Mouse (Mus musculus): ENCODE measurements around the gene Tagap. TPM values are rescaled to one million over a fixed set of nuclear protein-coding genes. Genes with fewer than 3 reads are reported as not detected.

Tagap gene
- polyA plus RNA-seq, 1 experiment from 2014 or later, result 0.92 TPM

- H3K4me1 ChIP-seq (replicated peaks; ENCODE audit: control insufficient read depth, insufficient read depth, low read length), result no peaks in the 10 kb centered on the region
- H3K27me3 ChIP-seq (ENCODE audit: control insufficient read depth, insufficient read depth, low read length), result no peaks in the 10 kb centered on the region
- no peak overlapping the region for H3K27ac ChIP-seq
- no peak overlapping the region for H3K4me2 ChIP-seq (replicated peaks)
- DNase-seq (ENCODE audit: low spot score) (no peak), ATAC-seq (ENCODE audit: low FRiP score) (no peak)
- no peak overlapping the region for H3K9ac ChIP-seq
- WGBS, result 89% methylated on average over 9 of the region's 9 CpGs
- H3K36me3 ChIP-seq (replicated peaks; ENCODE audit: control insufficient read depth, insufficient read depth), result no peaks in the 10 kb centered on the region
- no peak overlapping the region for H3K4me3 ChIP-seq (replicated peaks; ENCODE audit: low read length)
- H3K9me3 ChIP-seq (ENCODE audit: control insufficient read depth, low read length), result no peaks in the 10 kb centered on the region
Measured at GRCm38 (mm10) chr17:7889026-7889425, 36.8 kb upstream of the Tagap start.

- Histone ChIP-seq H3K4me3 (replicated peaks; ENCODE audit: low read length) (no peak overlapping the region), H3K9me3 (ENCODE audit: control insufficient read depth, low read length) (no peaks in the 10 kb centered on the region), H3K27me3 (ENCODE audit: control insufficient read depth, insufficient read depth, low read length) (no peaks in the 10 kb centered on the region), H3K9ac (no peak overlapping the region), H3K27ac (no peak overlapping the region), H3K36me3 (replicated peaks; ENCODE audit: control insufficient read depth, insufficient read depth) (no peaks in the 10 kb centered on the region), H3K4me2 (replicated peaks) (no peak overlapping the region), H3K4me1 (replicated peaks; ENCODE audit: control insufficient read depth, insufficient read depth, low read length) (no peaks in the 10 kb centered on the region)
- DNase-seq (ENCODE audit: low spot score) (no peak), ATAC-seq (ENCODE audit: low FRiP score) (no peak)
- WGBS, result 88% methylated on average over 8 of the region's 8 CpGs
Measured at GRCm38 (mm10) chr17:7892676-7893075, 33.1 kb upstream of the Tagap start.

GRCm38 (mm10) chr17:7894094-7894493, 31.7 kb upstream of the Tagap start:
- no peak overlapping the region for H3K27ac ChIP-seq
- no peak overlapping the region for H3K9ac ChIP-seq
- DNase-seq (ENCODE audit: low spot score) (no peak), ATAC-seq (ENCODE audit: low FRiP score) (no peak)
- H3K4me2 ChIP-seq (replicated peaks), result no peak overlapping the region
- H3K27me3 ChIP-seq (ENCODE audit: control insufficient read depth, insufficient read depth, low read length), result no peaks in the 10 kb centered on the region
- no peak overlapping the region for H3K4me3 ChIP-seq (replicated peaks; ENCODE audit: low read length)
- 84% methylated on average over 3 of the region's 3 CpGs for WGBS
- no peaks in the 10 kb centered on the region for H3K36me3 ChIP-seq (replicated peaks; ENCODE audit: control insufficient read depth, insufficient read depth)
- H3K4me1 ChIP-seq (replicated peaks; ENCODE audit: control insufficient read depth, insufficient read depth, low read length), result no peaks in the 10 kb centered on the region
- no peaks in the 10 kb centered on the region for H3K9me3 ChIP-seq (ENCODE audit: control insufficient read depth, low read length)

- Histone ChIP-seq H3K27ac (no peak overlapping the region), H3K4me3 (replicated peaks; ENCODE audit: low read length) (no peak overlapping the region), H3K27me3 (ENCODE audit: control insufficient read depth, insufficient read depth, low read length) (no peaks in the 10 kb centered on the region), H3K4me1 (replicated peaks; ENCODE audit: control insufficient read depth, insufficient read depth, low read length) (no peaks in the 10 kb centered on the region), H3K9ac (no peak overlapping the region), H3K36me3 (replicated peaks; ENCODE audit: control insufficient read depth, insufficient read depth) (no peaks in the 10 kb centered on the region), H3K9me3 (ENCODE audit: control insufficient read depth, low read length) (no peaks in the 10 kb centered on the region), H3K4me2 (replicated peaks) (no peak overlapping the region)
- ATAC-seq (ENCODE audit: low FRiP score) (no peak), DNase-seq (ENCODE audit: low spot score) (no peak)
- 63% methylated on average over 10 of the region's 10 CpGs for WGBS
Measured at GRCm38 (mm10) chr17:7896047-7896635, 29.7 kb upstream of the Tagap start.

GRCm38 (mm10) chr17:7897120-7897519, 28.7 kb upstream of the Tagap start:
- Histone ChIP-seq H3K36me3 (replicated peaks; ENCODE audit: control insufficient read depth, insufficient read depth) (no peaks in the 10 kb centered on the region), H3K9me3 (ENCODE audit: control insufficient read depth, low read length) (no peaks in the 10 kb centered on the region), H3K4me1 (replicated peaks; ENCODE audit: control insufficient read depth, insufficient read depth, low read length) (no peaks in the 10 kb centered on the region), H3K4me2 (replicated peaks) (no peak overlapping the region), H3K4me3 (replicated peaks; ENCODE audit: low read length) (no peak overlapping the region), H3K27me3 (ENCODE audit: control insufficient read depth, insufficient read depth, low read length) (no peaks in the 10 kb centered on the region), H3K9ac (no peak overlapping the region), H3K27ac (no peak overlapping the region)
- no peak for DNase-seq (ENCODE audit: low spot score)
- ATAC-seq (ENCODE audit: low FRiP score), result no peak
- WGBS, result 88% methylated on average over 11 of the region's 11 CpGs

- no peaks in the 10 kb centered on the region for H3K27me3 ChIP-seq (ENCODE audit: control insufficient read depth, insufficient read depth, low read length)
- H3K27ac ChIP-seq, result no peak overlapping the region
- H3K36me3 ChIP-seq (replicated peaks; ENCODE audit: control insufficient read depth, insufficient read depth), result no peaks in the 10 kb centered on the region
- DNase-seq (ENCODE audit: low spot score) (no peak), ATAC-seq (ENCODE audit: low FRiP score) (no peak)
- H3K9me3 ChIP-seq (ENCODE audit: control insufficient read depth, low read length), result no peaks in the 10 kb centered on the region
- no peak overlapping the region for H3K4me2 ChIP-seq (replicated peaks)
- H3K4me3 ChIP-seq (replicated peaks; ENCODE audit: low read length), result no peak overlapping the region
- 84% methylated on average over 4 of the region's 4 CpGs for WGBS
- no peak overlapping the region for H3K9ac ChIP-seq
- no peaks in the 10 kb centered on the region for H3K4me1 ChIP-seq (replicated peaks; ENCODE audit: control insufficient read depth, insufficient read depth, low read length)
Measured at GRCm38 (mm10) chr17:7897756-7898155, 28.0 kb upstream of the Tagap start.

GRCm38 (mm10) chr17:7899233-7899632, 26.6 kb upstream of the Tagap start:
- H3K27me3 ChIP-seq (ENCODE audit: control insufficient read depth, insufficient read depth, low read length), result no peaks in the 10 kb centered on the region
- H3K4me1 ChIP-seq (replicated peaks; ENCODE audit: control insufficient read depth, insufficient read depth, low read length), result no peaks in the 10 kb centered on the region
- no peak overlapping the region for H3K4me2 ChIP-seq (replicated peaks)
- no peak overlapping the region for H3K9ac ChIP-seq
- no peak overlapping the region for H3K4me3 ChIP-seq (replicated peaks; ENCODE audit: low read length)
- no peak overlapping the region for H3K27ac ChIP-seq
- no peaks in the 10 kb centered on the region for H3K36me3 ChIP-seq (replicated peaks; ENCODE audit: control insufficient read depth, insufficient read depth)
- no peaks in the 10 kb centered on the region for H3K9me3 ChIP-seq (ENCODE audit: control insufficient read depth, low read length)
- ATAC-seq (ENCODE audit: low FRiP score) (no peak), DNase-seq (ENCODE audit: low spot score) (no peak)
- WGBS, result 85% methylated on average over 6 of the region's 6 CpGs

- no peak overlapping the region for H3K4me2 ChIP-seq (replicated peaks)
- WGBS, result 85% methylated on average over 4 of the region's 4 CpGs
- DNase-seq (ENCODE audit: low spot score), result no peak
Measured at GRCm38 (mm10) chr17:7899961-7900360, 25.8 kb upstream of the Tagap start.

GRCm38 (mm10) chr17:7901536-7901935, 24.3 kb upstream of the Tagap start:
- no peaks in the 10 kb centered on the region for H3K9me3 ChIP-seq (ENCODE audit: control insufficient read depth, low read length)
- no peak overlapping the region for H3K27ac ChIP-seq
- ATAC-seq (ENCODE audit: low FRiP score), result no peak
- H3K36me3 ChIP-seq (replicated peaks; ENCODE audit: control insufficient read depth, insufficient read depth), result no peaks in the 10 kb centered on the region
- WGBS, result 88% methylated on average over 2 of the region's 2 CpGs
- no peak overlapping the region for H3K9ac ChIP-seq
- H3K4me1 ChIP-seq (replicated peaks; ENCODE audit: control insufficient read depth, insufficient read depth, low read length), result no peaks in the 10 kb centered on the region
- no peaks in the 10 kb centered on the region for H3K27me3 ChIP-seq (ENCODE audit: control insufficient read depth, insufficient read depth, low read length)
- H3K4me2 ChIP-seq (replicated peaks), result no peak overlapping the region
- no peak overlapping the region for H3K4me3 ChIP-seq (replicated peaks; ENCODE audit: low read length)
- DNase-seq (ENCODE audit: low spot score), result no peak

More at GRCm38 (mm10) chr17:7899961-7900360, 25.8 kb upstream of the Tagap start:
- no peaks in the 10 kb centered on the region for H3K27me3 ChIP-seq (ENCODE audit: control insufficient read depth, insufficient read depth, low read length)
- H3K4me1 ChIP-seq (replicated peaks; ENCODE audit: control insufficient read depth, insufficient read depth, low read length), result no peaks in the 10 kb centered on the region
- no peak overlapping the region for H3K4me3 ChIP-seq (replicated peaks; ENCODE audit: low read length)
- H3K36me3 ChIP-seq (replicated peaks; ENCODE audit: control insufficient read depth, insufficient read depth), result no peaks in the 10 kb centered on the region
- H3K9ac ChIP-seq, result no peak overlapping the region
- no peak for ATAC-seq (ENCODE audit: low FRiP score)
- no peak overlapping the region for H3K27ac ChIP-seq
- H3K9me3 ChIP-seq (ENCODE audit: control insufficient read depth, low read length), result no peaks in the 10 kb centered on the region

- WGBS, result 75% methylated on average over 3 of the region's 3 CpGs
- Histone ChIP-seq H3K36me3 (replicated peaks; ENCODE audit: control insufficient read depth, insufficient read depth) (no peaks in the 10 kb centered on the region), H3K27me3 (ENCODE audit: control insufficient read depth, insufficient read depth, low read length) (no peaks in the 10 kb centered on the region), H3K4me1 (replicated peaks; ENCODE audit: control insufficient read depth, insufficient read depth, low read length) (no peaks in the 10 kb centered on the region), H3K9me3 (ENCODE audit: control insufficient read depth, low read length) (no peaks in the 10 kb centered on the region), H3K9ac (no peak overlapping the region), H3K27ac (no peak overlapping the region), H3K4me3 (replicated peaks; ENCODE audit: low read length) (no peak overlapping the region), H3K4me2 (replicated peaks) (no peak overlapping the region)
- DNase-seq (ENCODE audit: low spot score) (no peak), ATAC-seq (ENCODE audit: low FRiP score) (no peak)
Measured at GRCm38 (mm10) chr17:7902362-7902761, 23.4 kb upstream of the Tagap start.
